Mouse (Mus musculus): Measurements from ENCODE around the gene Adck2.

Adck2 gene

DNA sequence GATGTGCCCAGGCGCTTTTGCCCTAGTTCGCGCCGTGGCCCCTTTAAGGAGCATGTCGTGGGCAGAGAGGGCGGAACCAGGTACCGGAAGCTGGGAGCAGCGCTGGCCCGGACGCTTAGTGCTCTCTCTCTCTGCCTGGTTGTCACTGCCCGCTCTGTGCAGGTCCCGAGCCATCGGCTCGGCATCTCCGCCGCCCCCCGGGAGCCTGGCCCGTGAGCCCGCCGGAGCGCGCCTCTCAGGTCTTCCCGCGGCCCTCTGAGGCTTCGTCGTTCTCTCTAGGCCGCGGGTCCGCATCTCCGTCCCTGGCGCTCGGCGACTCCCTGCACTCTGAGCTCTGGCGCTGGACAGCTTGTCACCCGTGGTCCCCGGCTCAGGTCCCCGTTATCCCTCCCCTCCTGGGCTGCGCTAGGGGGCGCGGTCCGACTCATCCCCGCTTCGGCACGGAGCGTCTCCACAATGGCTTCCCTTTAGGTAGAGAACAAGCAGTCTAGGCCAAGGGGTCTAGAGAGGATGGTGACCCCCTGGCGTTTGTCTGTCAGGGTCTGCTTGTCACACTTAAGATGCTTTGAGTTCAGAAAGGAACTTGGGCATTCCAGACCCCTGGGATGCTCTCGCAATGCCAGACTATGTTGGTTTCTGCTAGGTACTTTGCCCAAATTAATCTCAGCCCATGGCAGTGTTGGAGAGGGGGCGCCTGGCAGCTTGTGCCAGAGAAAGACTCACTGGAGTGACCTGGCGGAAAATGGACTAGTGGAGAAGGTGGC, at the start of gene Adck2:
Gene Adck2, plus strand, starts transcription at position 83 of the 764 bp plus-strand sequence.
- in situ Hi-C loops (cut with MboI), result no loop called here

GRCm38 (mm10) chr6:39526797-39527196, 46.9 kb upstream of the Adck2 start:
- in situ Hi-C loops (cut with MboI), result no loop called here

- in situ Hi-C loops (cut with MboI), result no loop called here
Observed at GRCm38 (mm10) chr6:39527337-39527784, 46.3 kb upstream of the Adck2 start.

GRCm38 (mm10) chr6:39527811-39528210, 45.9 kb upstream of the Adck2 start:
- in situ Hi-C loops (cut with MboI), result no loop called here

- in situ Hi-C loops (cut with MboI), result no loop called here
Observed at GRCm38 (mm10) chr6:39528671-39529535, 44.8 kb upstream of the Adck2 start.

GRCm38 (mm10) chr6:39534944-39535343, 38.7 kb upstream of the Adck2 start:
- in situ Hi-C loops (cut with MboI), result no loop called here

- in situ Hi-C loops (cut with MboI), result no loop called here
Observed at GRCm38 (mm10) chr6:39536621-39537020, 37.1 kb upstream of the Adck2 start.

DNA sequence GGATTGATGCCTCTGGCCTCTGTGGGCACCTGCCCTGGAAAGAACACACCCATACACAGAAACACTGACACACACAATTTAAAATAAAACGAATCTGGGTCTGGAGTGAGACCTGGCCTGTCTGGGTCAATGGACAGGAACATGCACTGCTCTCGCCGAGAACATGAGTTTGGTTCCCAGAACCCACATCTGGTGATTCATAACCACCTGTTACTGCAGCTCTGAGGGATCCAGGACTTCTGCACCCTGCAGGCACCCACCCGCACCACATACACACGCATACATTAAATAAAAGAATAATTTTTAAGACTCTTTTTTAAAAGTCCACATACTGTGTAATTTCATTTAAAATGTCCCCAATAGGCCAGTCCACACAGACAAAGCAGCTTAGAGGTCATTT, 36.4 kb upstream of the Adck2 start:
- in situ Hi-C loops (cut with MboI), result no loop called here

GRCm38 (mm10) chr6:39538227-39538626, 35.4 kb upstream of the Adck2 start:
- in situ Hi-C loops (cut with MboI), result no loop called here

DNA sequence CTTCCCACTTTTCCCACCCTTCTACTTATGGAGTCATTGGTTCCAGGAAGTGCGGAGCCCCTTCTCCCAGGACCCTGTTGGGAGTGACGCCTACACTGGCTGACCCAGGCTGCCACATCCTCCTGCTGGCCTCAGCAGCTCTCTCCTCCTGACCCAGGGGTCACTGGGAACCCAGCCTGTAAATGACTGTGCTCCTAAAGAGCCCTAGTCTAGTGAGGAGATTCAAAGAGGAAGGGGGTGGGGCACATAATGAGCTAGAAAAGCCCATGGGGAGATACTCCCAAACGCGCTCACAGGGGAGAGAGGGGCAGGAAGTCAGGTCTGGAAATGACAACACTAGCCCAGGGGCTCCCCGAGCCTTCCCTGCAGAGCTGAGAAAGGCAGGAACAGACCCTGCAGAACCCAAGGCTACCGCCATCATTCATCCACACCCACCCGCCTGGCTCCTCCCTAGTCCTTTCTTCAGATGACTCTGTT, 34.0 kb upstream of the Adck2 start:
- in situ Hi-C loops (cut with MboI), result no loop called here

GRCm38 (mm10) chr6:39540563-39540962, 33.1 kb upstream of the Adck2 start:
- in situ Hi-C loops (cut with MboI), result no loop called here

GRCm38 (mm10) chr6:39542631-39543597, 30.8 kb upstream of the Adck2 start:
- in situ Hi-C loops (cut with MboI), result no loop called here

GRCm38 (mm10) chr6:39543769-39544420, 29.8 kb upstream of the Adck2 start:
- in situ Hi-C loops (cut with MboI), result no loop called here

GRCm38 (mm10) chr6:39545474-39545873, 28.2 kb upstream of the Adck2 start:
- in situ Hi-C loops (cut with MboI), result no loop called here

DNA sequence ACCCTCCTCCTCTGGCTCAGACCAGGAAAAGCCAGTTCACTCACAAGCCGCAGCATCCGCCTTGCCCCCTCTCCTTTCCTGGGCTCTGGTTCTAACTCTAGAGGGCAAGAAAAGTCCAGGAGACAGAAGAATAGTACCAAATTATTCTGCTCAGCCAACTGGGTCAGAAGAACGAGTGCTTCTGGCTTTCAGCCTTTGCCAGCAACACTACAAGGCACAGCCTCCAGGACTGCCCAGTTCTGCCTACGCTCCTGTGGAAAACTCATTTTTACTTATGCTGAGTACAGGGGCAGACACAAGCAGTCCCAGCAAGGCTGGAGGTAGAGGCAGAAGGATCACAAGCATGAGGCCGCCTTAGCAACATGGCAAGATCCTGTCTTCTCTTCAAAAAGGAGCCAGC, 25.6 kb upstream of the Adck2 start:
- in situ Hi-C loops (cut with MboI), result no loop called here

- in situ Hi-C loops (cut with MboI), result no loop called here
Observed at GRCm38 (mm10) chr6:39551981-39552636, 21.6 kb upstream of the Adck2 start.

DNA sequence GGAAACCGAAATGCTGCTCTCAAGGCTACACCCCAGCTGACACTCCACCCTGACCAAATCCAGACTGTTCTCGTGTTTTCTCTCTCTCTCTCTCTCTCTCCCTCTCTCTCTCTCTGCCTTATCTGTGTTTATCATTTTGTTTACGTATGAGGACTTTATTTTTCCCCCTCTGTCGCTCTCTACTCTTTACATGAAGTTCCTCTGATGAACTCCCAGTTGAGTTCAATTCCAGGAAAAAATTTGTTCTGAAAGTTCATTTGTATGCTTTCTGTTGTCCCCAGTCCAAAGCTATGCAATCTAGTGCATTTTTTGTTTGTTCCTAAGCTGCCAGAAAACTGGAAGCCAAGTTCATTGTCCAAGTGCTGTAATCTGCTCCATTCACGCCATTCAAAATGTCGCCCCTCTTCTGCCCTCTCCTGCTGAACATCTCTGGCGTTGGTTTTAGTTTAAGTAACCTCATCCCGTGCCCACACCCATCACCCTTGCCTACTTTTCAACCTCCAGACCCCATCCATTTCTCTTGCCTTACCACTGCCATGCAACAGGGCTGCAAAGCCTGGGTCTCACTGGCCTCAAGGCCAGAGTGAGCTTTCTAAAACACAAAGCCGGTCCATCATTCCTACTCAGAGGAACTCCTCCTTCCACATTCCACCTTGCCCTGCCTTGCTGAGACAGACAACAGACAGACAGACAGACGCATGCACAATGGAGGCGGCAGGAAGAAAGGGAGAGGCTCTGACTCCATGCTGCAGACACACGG, 18.6 kb upstream of the Adck2 start:
- in situ Hi-C loops (cut with MboI), result no loop called here

DNA sequence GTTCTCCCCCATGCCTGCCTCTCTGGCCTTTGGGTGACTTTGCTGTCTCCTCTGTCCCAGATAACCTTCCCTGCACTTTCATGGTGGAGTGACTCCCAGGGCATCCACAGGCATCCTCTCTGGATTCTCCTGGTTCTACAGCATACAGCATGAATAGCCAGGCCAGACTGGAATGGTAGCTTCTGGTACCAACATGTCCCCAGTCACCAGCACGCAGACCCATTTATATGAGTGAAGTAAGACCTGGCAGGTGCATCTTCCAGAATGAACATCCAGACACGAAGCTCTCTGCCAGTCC, 18.1 kb upstream of the Adck2 start:
- in situ Hi-C loops (cut with MboI), result no loop called here

DNA sequence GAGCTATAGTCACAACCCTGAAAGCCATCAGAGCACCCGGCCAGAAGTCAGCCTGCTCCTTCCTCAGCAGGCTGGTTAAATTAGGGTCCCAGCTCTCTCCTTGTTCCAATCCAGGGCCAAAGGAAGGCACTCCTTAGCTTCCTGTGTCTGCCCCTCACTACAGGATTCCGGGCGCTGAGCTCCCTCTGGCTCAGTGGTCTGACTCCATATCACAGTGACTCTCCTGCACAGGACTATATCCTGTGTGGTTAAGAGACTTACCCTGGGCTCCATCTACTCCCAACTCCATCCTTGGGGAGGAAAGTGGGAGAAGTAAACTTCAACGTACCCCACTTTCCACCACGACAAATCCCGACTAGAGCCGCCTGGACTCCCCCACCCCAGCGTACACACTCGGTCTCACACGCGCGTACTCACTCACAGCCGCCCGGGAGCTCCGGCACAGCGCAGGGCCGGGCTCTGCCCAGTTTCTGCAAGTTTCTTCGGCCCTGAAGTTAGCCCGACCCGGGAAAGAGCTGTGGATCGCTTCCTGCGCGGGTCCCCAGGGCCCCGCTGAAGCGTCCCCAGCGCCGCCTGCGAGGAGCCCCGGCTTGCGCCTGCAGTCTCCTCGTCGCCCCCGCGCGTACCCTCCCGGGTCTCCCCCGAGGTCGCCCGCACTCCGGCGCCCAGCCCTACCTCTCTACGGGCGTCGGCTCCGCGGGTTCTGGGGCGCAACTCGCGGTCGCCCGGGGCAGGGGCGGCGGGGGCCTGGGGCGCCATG, 16.6 kb upstream of the Adck2 start:
- in situ Hi-C loops (cut with MboI), result no loop called here
